Mouse (Mus musculus) adrenal gland, postnatal 10 days (tissue): ENCODE data around the gene Slc25a44. TPM values are rescaled to one million over a fixed set of nuclear protein-coding genes. Genes with fewer than 3 reads are reported as not detected.
"Not testable (repeated sequence)": the region's sequence is repeated elsewhere in the genome, so short reads cannot be mapped to it uniquely, and the experiment has no call there.

Experiments
- DNase-seq: peaks from one replicate; pipeline ENCODE4 v3.0.0; 2021; ENCODE audit warnings: mixed read lengths
- total RNA-seq, 2 experiments: library from RNA; stranded (reverse); gene quantifications; 2 replicates each; pipeline ENCODE4 v1.2.3; 2021

Slc25a44 gene
- total RNA-seq, 2 experiments from 2014 or later: 37.8 to 47.6 TPM

- no peak for DNase-seq
These were observed 25.6 kb upstream of the Slc25a44 start for GRCm38 (mm10) chr3:88450379-88451131.

GRCm38 (mm10) chr3:88449395-88450023 lies 24.6 kb upstream of the Slc25a44 start:
- peak; percentile 65 for DNase-seq

- DNase-seq: no peak
These were observed 23.5 kb upstream of the Slc25a44 start for GRCm38 (mm10) chr3:88448443-88448842.

GRCm38 (mm10) chr3:88447676-88448183 lies 22.8 kb upstream of the Slc25a44 start:
- no peak for DNase-seq

- no peak for DNase-seq
These were observed 21.7 kb upstream of the Slc25a44 start for GRCm38 (mm10) chr3:88446471-88447123.

GRCm38 (mm10) chr3:88442888-88443287 lies 17.9 kb upstream of the Slc25a44 start:
- no peak for DNase-seq

GRCm38 (mm10) chr3:88442488-88442887 lies 17.5 kb upstream of the Slc25a44 start:
- no peak for DNase-seq

- no peak for DNase-seq
These were observed 15.8 kb upstream of the Slc25a44 start for GRCm38 (mm10) chr3:88440500-88441381.

- DNase-seq: no peak
These were observed 14.6 kb upstream of the Slc25a44 start for GRCm38 (mm10) chr3:88439582-88439981.

GRCm38 (mm10) chr3:88437454-88437853 lies 12.5 kb upstream of the Slc25a44 start:
- no peak for DNase-seq

GRCm38 (mm10) chr3:88436395-88437201 lies 11.7 kb upstream of the Slc25a44 start:
- DNase-seq: peak; percentile 76

GRCm38 (mm10) chr3:88435515-88435914 lies 10.6 kb upstream of the Slc25a44 start:
- no peak for DNase-seq

- not testable (repeated sequence) for DNase-seq
These were observed 3.7 kb upstream of the Slc25a44 start for GRCm38 (mm10) chr3:88428639-88429038.

GRCm38 (mm10) chr3:88427342-88427905 lies 2.5 kb upstream of the Slc25a44 start:
- DNase-seq: no peak

- no peak for DNase-seq
These were observed 925 bp upstream of the Slc25a44 start for GRCm38 (mm10) chr3:88425708-88426420.

GRCm38 (mm10) chr3:88425330-88425689 lies 371 bp upstream of the Slc25a44 start:
- no peak for DNase-seq

GRCm38 (mm10) chr3:88422020-88422720 lies 2.8 kb downstream of the Slc25a44 start:
- DNase-seq: no peak

- no peak for DNase-seq
These were observed 4.2 kb downstream of the Slc25a44 start for GRCm38 (mm10) chr3:88420771-88421170.

- peak; percentile 61 for DNase-seq
These were observed 6.9 kb downstream of the Slc25a44 start for GRCm38 (mm10) chr3:88418016-88418415.
